Mouse (Mus musculus): ENCODE results near the gene Hnrnpll. TPM values are rescaled to one million over a fixed set of nuclear protein-coding genes. Genes with fewer than 3 reads are reported as not detected.

The Hnrnpll gene
- polyA plus RNA-seq (2015; fragmentation: Nextera tagmentation; extraction: Ambion mirVana) = 34.8 and 37.3 TPM in 2 replicates

GRCm38 (mm10) chr17:80061783-80062619 lies at the start of gene Hnrnpll:
Gene Hnrnpll, minus strand, starts transcription at chr17:80062334.
- H3K9me3 ChIP-seq (ENCODE audit: control insufficient read depth, low read length) = no peaks in the 10 kb centered on the region
- H3K4me2 ChIP-seq (ENCODE audit: low read depth, low read length) = peak within 1 kb of the TSS; percentile 81
- H3K27me3 ChIP-seq (replicated peaks; ENCODE audit: control insufficient read depth, insufficient read depth, low read length) = no peaks in the 10 kb centered on the region
- peak within 1 kb of the TSS; percentile 99 for H3K4me3 ChIP-seq (ENCODE audit: low read length)
- peaks cover 11% of the 10 kb centered on the region for H3K4me1 ChIP-seq (ENCODE audit: control insufficient read depth, insufficient read depth, low read length)
- ATAC-seq = peak; percentile 99
- H3K27ac ChIP-seq (ENCODE audit: low read length) = peak within 1 kb of the TSS; percentile 99
- peak within 1 kb of the TSS; percentile 99 for H3K9ac ChIP-seq (ENCODE audit: low read depth, low read length)
- under 1% methylated on average over 87 of the region's 97 CpGs for WGBS
- no peaks in the 10 kb centered on the region for H3K36me3 ChIP-seq (ENCODE audit: control insufficient read depth, insufficient read depth, low read length)

GRCm38 (mm10) chr17:80105348-80105978 lies 43.3 kb upstream of the Hnrnpll start:
- ATAC-seq = no peak

GRCm38 (mm10) chr17:80099823-80100222 lies 37.7 kb upstream of the Hnrnpll start:
- no peak for ATAC-seq
- whole genome bisulfite sequencing = 72% methylated on average over 6 of the region's 6 CpGs
- Histone ChIP-seq H3K27me3 (replicated peaks; ENCODE audit: control insufficient read depth, insufficient read depth, low read length) (no peaks in the 10 kb centered on the region), H3K9me3 (ENCODE audit: control insufficient read depth, low read length) (no peaks in the 10 kb centered on the region), H3K4me1 (ENCODE audit: control insufficient read depth, insufficient read depth, low read length) (no peaks in the 10 kb centered on the region; the same call in 1 of the 2 replicates), H3K4me3 (ENCODE audit: low read length) (no peak overlapping the region), H3K36me3 (ENCODE audit: control insufficient read depth, insufficient read depth, low read length) (no peaks in the 10 kb centered on the region), H3K4me2 (ENCODE audit: low read depth, low read length) (no peak overlapping the region), H3K27ac (ENCODE audit: low read length) (no peak overlapping the region), H3K9ac (ENCODE audit: low read depth, low read length) (no peak overlapping the region)

More at GRCm38 (mm10) chr17:80105348-80105978, 43.3 kb upstream of the Hnrnpll start:
- H3K36me3 ChIP-seq (ENCODE audit: control insufficient read depth, insufficient read depth, low read length) = no peaks in the 10 kb centered on the region
- no peaks in the 10 kb centered on the region for H3K27me3 ChIP-seq (replicated peaks; ENCODE audit: control insufficient read depth, insufficient read depth, low read length)
- H3K9ac ChIP-seq (ENCODE audit: low read depth, low read length) = no peak overlapping the region
- no peaks in the 10 kb centered on the region for H3K9me3 ChIP-seq (ENCODE audit: control insufficient read depth, low read length)
- H3K4me2 ChIP-seq (ENCODE audit: low read depth, low read length) = no peak overlapping the region
- H3K27ac ChIP-seq (ENCODE audit: low read length) = no peak overlapping the region
- no peak overlapping the region for H3K4me3 ChIP-seq (ENCODE audit: low read length)
- 72% methylated on average over 10 of the region's 10 CpGs for WGBS
- H3K4me1 ChIP-seq (ENCODE audit: control insufficient read depth, insufficient read depth, low read length) = no peaks in the 10 kb centered on the region

- no peaks in the 10 kb centered on the region for H3K36me3 ChIP-seq (ENCODE audit: control insufficient read depth, insufficient read depth, low read length)
- H3K4me2 ChIP-seq (ENCODE audit: low read depth, low read length) = no peak overlapping the region
- no peaks in the 10 kb centered on the region for H3K9me3 ChIP-seq (ENCODE audit: control insufficient read depth, low read length)
- H3K4me1 ChIP-seq (ENCODE audit: control insufficient read depth, insufficient read depth, low read length) = no peaks in the 10 kb centered on the region; the same call in 1 of the 2 replicates
- no peak overlapping the region for H3K9ac ChIP-seq (ENCODE audit: low read depth, low read length)
- H3K27me3 ChIP-seq (replicated peaks; ENCODE audit: control insufficient read depth, insufficient read depth, low read length) = no peaks in the 10 kb centered on the region
- WGBS = 45% methylated on average over 2 of the region's 2 CpGs
- no peak for ATAC-seq
- H3K4me3 ChIP-seq (ENCODE audit: low read length) = no peak overlapping the region
- no peak overlapping the region for H3K27ac ChIP-seq (ENCODE audit: low read length)
These were observed 35.1 kb upstream of the Hnrnpll start for GRCm38 (mm10) chr17:80097221-80097620.

- 0 out of 2 replicates have a peak overlapping the region, but pooled peaks have one; percentile 41 for H3K4me2 ChIP-seq (ENCODE audit: low read depth, low read length)
- ATAC-seq = peak; percentile 26; the same call in 1 of the 2 replicates
- WGBS = 78% methylated on average over 8 of the region's 8 CpGs
- H3K4me3 ChIP-seq (ENCODE audit: low read length) = no peak overlapping the region
- H3K27me3 ChIP-seq (replicated peaks; ENCODE audit: control insufficient read depth, insufficient read depth, low read length) = no peaks in the 10 kb centered on the region
- 0 out of 2 replicates have a peak overlapping the region, but pooled peaks have one; percentile 29 for H3K27ac ChIP-seq (ENCODE audit: low read length)
- no peak overlapping the region for H3K9ac ChIP-seq (ENCODE audit: low read depth, low read length)
- H3K4me1 ChIP-seq (ENCODE audit: control insufficient read depth, insufficient read depth, low read length) = no peaks in the 10 kb centered on the region; the same call in 1 of the 2 replicates
- no peaks in the 10 kb centered on the region for H3K36me3 ChIP-seq (ENCODE audit: control insufficient read depth, insufficient read depth, low read length)
- H3K9me3 ChIP-seq (ENCODE audit: control insufficient read depth, low read length) = no peaks in the 10 kb centered on the region
These were observed 34.6 kb upstream of the Hnrnpll start for GRCm38 (mm10) chr17:80096720-80097114.

- ATAC-seq = peak; percentile 79
- Histone ChIP-seq H3K9me3 (ENCODE audit: control insufficient read depth, low read length) (no peaks in the 10 kb centered on the region), H3K27me3 (replicated peaks; ENCODE audit: control insufficient read depth, insufficient read depth, low read length) (no peaks in the 10 kb centered on the region), H3K36me3 (ENCODE audit: control insufficient read depth, insufficient read depth, low read length) (no peaks in the 10 kb centered on the region), H3K4me1 (ENCODE audit: control insufficient read depth, insufficient read depth, low read length) (no peaks in the 10 kb centered on the region; the same call in 1 of the 2 replicates), H3K4me2 (ENCODE audit: low read depth, low read length) (peak overlapping the region; percentile 41), H3K27ac (ENCODE audit: low read length) (peak overlapping the region; percentile 29; the same call in 1 of the 2 replicates), H3K9ac (ENCODE audit: low read depth, low read length) (peak overlapping the region; percentile 52), H3K4me3 (ENCODE audit: low read length) (peak overlapping the region; percentile 20)
- 11% methylated on average over 20 of the region's 20 CpGs for WGBS
These were observed 34.0 kb upstream of the Hnrnpll start for GRCm38 (mm10) chr17:80096043-80096719.

- WGBS = 70% methylated on average over 9 of the region's 9 CpGs
- ATAC-seq = peak; percentile 31; the same call in 1 of the 2 replicates
- H3K27me3 ChIP-seq (replicated peaks; ENCODE audit: control insufficient read depth, insufficient read depth, low read length) = no peaks in the 10 kb centered on the region
- H3K36me3 ChIP-seq (ENCODE audit: control insufficient read depth, insufficient read depth, low read length) = no peaks in the 10 kb centered on the region
- H3K4me3 ChIP-seq (ENCODE audit: low read length) = 0 out of 2 replicates have a peak overlapping the region, but pooled peaks have one; percentile 20
- H3K27ac ChIP-seq (ENCODE audit: low read length) = no peak overlapping the region
- H3K4me2 ChIP-seq (ENCODE audit: low read depth, low read length) = peak overlapping the region; percentile 41
- no peaks in the 10 kb centered on the region; the same call in 1 of the 2 replicates for H3K4me1 ChIP-seq (ENCODE audit: control insufficient read depth, insufficient read depth, low read length)
- H3K9me3 ChIP-seq (ENCODE audit: control insufficient read depth, low read length) = no peaks in the 10 kb centered on the region
- H3K9ac ChIP-seq (ENCODE audit: low read depth, low read length) = peak overlapping the region; percentile 52
These were observed 33.2 kb upstream of the Hnrnpll start for GRCm38 (mm10) chr17:80095254-80095899.

- H3K4me2 ChIP-seq (ENCODE audit: low read depth, low read length) = no peak overlapping the region
- no peaks in the 10 kb centered on the region for H3K27me3 ChIP-seq (replicated peaks; ENCODE audit: control insufficient read depth, insufficient read depth, low read length)
- no peaks in the 10 kb centered on the region; the same call in 1 of the 2 replicates for H3K4me1 ChIP-seq (ENCODE audit: control insufficient read depth, insufficient read depth, low read length)
- ATAC-seq = no peak
- no peaks in the 10 kb centered on the region for H3K9me3 ChIP-seq (ENCODE audit: control insufficient read depth, low read length)
- H3K27ac ChIP-seq (ENCODE audit: low read length) = no peak overlapping the region
- no peak overlapping the region for H3K4me3 ChIP-seq (ENCODE audit: low read length)
- 42% methylated on average over 6 of the region's 6 CpGs for WGBS
- no peak overlapping the region for H3K9ac ChIP-seq (ENCODE audit: low read depth, low read length)
- no peaks in the 10 kb centered on the region for H3K36me3 ChIP-seq (ENCODE audit: control insufficient read depth, insufficient read depth, low read length)
These were observed 29.9 kb upstream of the Hnrnpll start for GRCm38 (mm10) chr17:80091879-80092549.
